Mouse (Mus musculus): Measurements from ENCODE around the gene Cts3. TPM values are rescaled to one million over a fixed set of nuclear protein-coding genes. Genes with fewer than 3 reads are reported as not detected.
"Not testable (repeated sequence)": the region's sequence is repeated elsewhere in the genome, so short reads cannot be mapped to it uniquely, and the experiment has no call there.

Cts3 gene
- not detected in 2 replicates for polyA plus RNA-seq (2015; fragmentation: Nextera tagmentation; extraction: Ambion mirVana)

GRCm38 (mm10) chr13:61570027-61570426 lies at the start of gene Cts3:
Gene Cts3 (minus strand): TSS chr13:61570127.
- H3K27me3 ChIP-seq (replicated peaks; ENCODE audit: control insufficient read depth, insufficient read depth, low read length): no peaks in the 10 kb centered on the region
- no peak for ATAC-seq
- H3K27ac ChIP-seq (ENCODE audit: low read length): no peak within 1 kb of the TSS
- no peaks in the 10 kb centered on the region for H3K36me3 ChIP-seq (ENCODE audit: control insufficient read depth, insufficient read depth, low read length)
- H3K4me3 ChIP-seq (ENCODE audit: low read length): no peak within 1 kb of the TSS
- H3K4me2 ChIP-seq (ENCODE audit: low read depth, low read length): no peak within 1 kb of the TSS
- peaks cover 3% of the 10 kb centered on the region for H3K9me3 ChIP-seq (ENCODE audit: control insufficient read depth, low read length)
- H3K9ac ChIP-seq (ENCODE audit: low read depth, low read length): no peak within 1 kb of the TSS
- H3K4me1 ChIP-seq (ENCODE audit: control insufficient read depth, insufficient read depth, low read length): no peaks in the 10 kb centered on the region

- not testable (repeated sequence) for H3K4me3 ChIP-seq (ENCODE audit: low read length); H3K9ac ChIP-seq (ENCODE audit: low read depth, low read length); H3K36me3 ChIP-seq (ENCODE audit: control insufficient read depth, insufficient read depth, low read length); H3K27ac ChIP-seq (ENCODE audit: low read length); H3K4me2 ChIP-seq (ENCODE audit: low read depth, low read length); ATAC-seq; H3K4me1 ChIP-seq (ENCODE audit: control insufficient read depth, insufficient read depth, low read length); H3K9me3 ChIP-seq (ENCODE audit: control insufficient read depth, low read length); H3K27me3 ChIP-seq (replicated peaks; ENCODE audit: control insufficient read depth, insufficient read depth, low read length)
- WGBS: 33% methylated on average over 1 of the region's 1 CpGs
Observed at GRCm38 (mm10) chr13:61568074-61568473, 1.9 kb downstream of the Cts3 start, which contains the start of gene Gm49352. Gene Gm49352 (minus strand): TSS chr13:61568174.

GRCm38 (mm10) chr13:61541631-61542030 lies 28.3 kb downstream of the Cts3 start, which contains the start of gene Ctsm:
Gene Ctsm (minus strand): TSS chr13:61541839.
- H3K4me1 ChIP-seq (ENCODE audit: control insufficient read depth, insufficient read depth, low read length): no peaks in the 10 kb centered on the region
- no peak for ATAC-seq
- H3K36me3 ChIP-seq (ENCODE audit: control insufficient read depth, insufficient read depth, low read length): no peaks in the 10 kb centered on the region
- no peak within 1 kb of the TSS for H3K4me2 ChIP-seq (ENCODE audit: low read depth, low read length)
- peaks cover 3% of the 10 kb centered on the region; the same call in 1 of the 2 replicates for H3K9me3 ChIP-seq (ENCODE audit: control insufficient read depth, low read length)
- WGBS: 65% methylated on average over 4 of the region's 4 CpGs
- no peaks in the 10 kb centered on the region for H3K27me3 ChIP-seq (replicated peaks; ENCODE audit: control insufficient read depth, insufficient read depth, low read length)
- H3K4me3 ChIP-seq (ENCODE audit: low read length): no peak within 1 kb of the TSS
- H3K27ac ChIP-seq (ENCODE audit: low read length): no peak within 1 kb of the TSS
- no peak within 1 kb of the TSS for H3K9ac ChIP-seq (ENCODE audit: low read depth, low read length)

Other genes starting within 250 kb of the Cts3 start
- not detected in 2 replicates for gene Cts7, start 211.9 kb downstream of the Cts3 start, polyA plus RNA-seq (2015; fragmentation: Nextera tagmentation; extraction: Ambion mirVana)
- not detected in 2 replicates for gene Ctsm, start 28.3 kb downstream of the Cts3 start, polyA plus RNA-seq (2015; fragmentation: Nextera tagmentation; extraction: Ambion mirVana)
- gene Gm49352, start 2.0 kb downstream of the Cts3 start, polyA plus RNA-seq (2015; fragmentation: Nextera tagmentation; extraction: Ambion mirVana): not detected in 2 replicates